8 mouse cellular contexts compared by ENCODE assay signal in the genomic region with DNA sequence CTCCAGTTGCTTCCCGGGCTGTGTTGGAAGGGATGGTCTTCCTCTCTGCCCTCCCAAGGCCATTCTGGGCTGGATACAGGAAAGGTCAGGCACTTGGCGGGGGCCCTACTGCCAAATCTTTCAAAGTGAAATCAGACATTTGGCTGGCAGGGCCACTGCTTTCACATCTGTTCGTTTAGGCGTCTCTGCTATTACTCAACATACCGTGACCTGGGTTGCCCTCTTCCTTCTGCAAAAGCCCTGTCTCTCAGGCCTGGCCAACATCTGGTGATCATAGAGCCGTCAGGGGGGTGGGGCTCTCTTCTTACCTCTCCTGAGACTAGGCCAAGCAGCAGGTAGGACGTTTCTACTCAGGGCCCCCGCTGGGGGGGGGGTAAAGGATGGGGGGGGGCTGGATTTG. TPM values are rescaled to one million over a fixed set of nuclear protein-coding genes. Genes with fewer than 3 reads are reported as not detected.
DNase-seq lines count a peak whose midpoint lies in the region; TF ChIP-seq lines count a peak whose summit lies in the region.

No protein-coding gene starts in this region.

- no peak for TF ChIP-seq POLR2A in lung, adult 2 months (IDR thresholded peaks at IDR 0.05; ENCODE audit: borderline replicate concordance, extremely low read depth, low read depth, low read length)
- TF ChIP-seq POLR2A in cerebellum, adult 2 months (IDR thresholded peaks at IDR 0.05; ENCODE audit: borderline replicate concordance, insufficient read depth, low read length) = no peak

- DNase-seq in 3T3-L1 (ENCODE audit: low read depth, low spot score) = peak; percentile 99
- peak; percentile 62 to 68 for DNase-seq in adrenal gland, adult 18-20 months (ENCODE audit: low spot score in 2 of 2)
- DNase-seq in gastrocnemius, postnatal 10 days = peak; percentile 74
- DNase-seq in lung, adult 2 months = peak; percentile 65
- peak; percentile 74 for DNase-seq in testis, postnatal 14 days (ENCODE audit: low spot score)
- no peak for DNase-seq in thymus, postnatal 4 days
- no peak for DNase-seq in layer of hippocampus, postnatal 36 days
- DNase-seq in cerebellum, adult 2 months = no peak

- no peak overlapping the region for H3K27ac ChIP-seq in cerebellum, adult 2 months (ENCODE audit: insufficient read depth, low read length)

- no peaks in the 10 kb centered on the region for H3K27me3 ChIP-seq in cerebellum, adult 2 months (ENCODE audit: control insufficient read depth, insufficient read depth, low read length)

- TF ChIP-seq CTCF in lung, adult 2 months (IDR thresholded peaks at IDR 0.05; ENCODE audit: insufficient read depth, low read length) = no peak
- no peak for TF ChIP-seq CTCF in cerebellum, adult 2 months (IDR thresholded peaks at IDR 0.05; ENCODE audit: borderline replicate concordance, insufficient read depth, low read depth, low read length)

- WGBS in lung, adult 2 months = 24% methylated on average over 8 of the region's 8 CpGs
- 44% methylated on average over 8 of the region's 8 CpGs for WGBS in cerebellum, adult 2 months

- peaks cover 13% of the 10 kb centered on the region for H3K4me1 ChIP-seq in lung, adult 2 months (ENCODE audit: control insufficient read depth, insufficient read depth, low read length)
- no peaks in the 10 kb centered on the region for H3K4me1 ChIP-seq in cerebellum, adult 2 months (ENCODE audit: control insufficient read depth, insufficient read depth, low read length)

- no peak overlapping the region for H3K4me3 ChIP-seq in lung, adult 2 months (replicated peaks; ENCODE audit: extremely low read depth, low read depth, low read length)
- no peak overlapping the region for H3K4me3 ChIP-seq in cerebellum, adult 2 months (replicated peaks; ENCODE audit: insufficient read depth, low read depth, low read length)

RNA-seq across cellular contexts. Expression of a gene that starts 10.5 kb away (rescaled TPM):
- total RNA-seq in adrenal gland, adult 18-20 months (2021) = 10 to 100 TPM in 1 of 2 experiments, 1 to 10 TPM in 1; 5.7 to 11.4 TPM
- total RNA-seq in gastrocnemius, postnatal 10 days (2021) = 10 to 100 TPM; 12.7 to 17.7 TPM
- polyA plus RNA-seq in lung, adult 2 months (2012; rRNA removed) = 57.0 and 60.0 TPM in 2 replicates
- 1 to 10 TPM; 1.9 to 3.0 TPM for total RNA-seq in layer of hippocampus, postnatal 36 days (2021)
- 3.9 and 5.4 TPM in 2 replicates for polyA plus RNA-seq in cerebellum, adult 2 months (2012; rRNA removed)

Comparison
In these comparisons a context has a peak if more than half of its experiments do, and no peak if none do; other contexts are left out.
1. DNase-seq: peak in 3T3-L1 (single experiment), adrenal gland, adult 18-20 months (2 of 2), gastrocnemius, postnatal 10 days (single experiment), lung, adult 2 months (single experiment) and testis, postnatal 14 days (single experiment); none in thymus, postnatal 4 days (single experiment), layer of hippocampus, postnatal 36 days (0 of 2) and cerebellum, adult 2 months (0 of 2).